Mouse (Mus musculus) CH12.LX (cell line): ENCODE data around the gene Asphd1.

Experiments used
- BHLHE40 ChIP-seq: IDR thresholded peaks from 2 replicates; pipeline ENCODE4 v1.6.1; 2011; ENCODE audit warnings: mild to moderate bottlenecking, low read depth, low read length, improper control_type of control experiment
- CHD2 ChIP-seq: IDR thresholded peaks from 2 replicates; pipeline ENCODE4 v1.6.1; 2011; ENCODE audit warnings: low read length, improper control_type of control experiment
- CTCF ChIP-seq, 2 experiments: IDR thresholded peaks in 1 of 2; conservative IDR thresholded peaks in 1 of 2; 2 replicates each; pipeline ENCODE4 v1.5.1; 2011 to 2012; ENCODE audit warnings: low read depth in 2 of 2, low read length in 2 of 2, improper control_type of control experiment in 1 of 2, inconsistent platforms in 1 of 2, mild to moderate bottlenecking in 1 of 2, moderate library complexity in 1 of 2
- E2F4 ChIP-seq: IDR thresholded peaks from 2 replicates; pipeline ENCODE4 v1.6.1; 2011; ENCODE audit warnings: low read depth, low read length, improper control_type of control experiment; ENCODE audit not compliant: insufficient replicate concordance
- EP300 ChIP-seq: IDR thresholded peaks from 2 replicates; pipeline ENCODE4 v1.6.1; 2011; ENCODE audit warnings: low read length, improper control_type of control experiment
- GABPA ChIP-seq: IDR thresholded peaks from 2 replicates; pipeline ENCODE4 v1.6.1; 2012; ENCODE audit warnings: low read depth, low read length, improper control_type of control experiment, inconsistent platforms; ENCODE audit not compliant: insufficient replicate concordance
- HCFC1 ChIP-seq: IDR thresholded peaks from 2 replicates; pipeline ENCODE4 v1.6.1; 2012; ENCODE audit warnings: low read depth, mild to moderate bottlenecking, inconsistent platforms, low read length, improper control_type of control experiment
- POLR2A ChIP-seq: IDR thresholded peaks from 2 replicates; pipeline ENCODE4 v1.6.1; 2011; ENCODE audit warnings: low read depth, mild to moderate bottlenecking, improper control_type of control experiment, low read length
- USF2 ChIP-seq: conservative IDR thresholded peaks from 2 replicates; pipeline ENCODE4 v1.6.1; 2011; ENCODE audit warnings: low read depth, low read length, improper control_type of control experiment

GRCm38 (mm10) chr7:126959780-126960179 is 10.4 kb upstream of the Asphd1 start:
- no peak for TF ChIP-seq POLR2A
- TF ChIP-seq BHLHE40 = no peak
- TF ChIP-seq HCFC1 = no peak
- TF ChIP-seq E2F4 = no peak
- no peak for TF ChIP-seq EP300
- no peak for TF ChIP-seq CTCF (conservative IDR thresholded peaks at IDR 0.05 in 1 of 2, IDR thresholded peaks at IDR 0.05 in 1 of 2; ENCODE audit: low read depth in 2 of 2, low read length in 2 of 2)
- no peak for TF ChIP-seq CHD2
- TF ChIP-seq GABPA = no peak
- TF ChIP-seq USF2 = no peak
